Mouse (Mus musculus) spleen, adult 2 months (tissue): ENCODE measurements around the gene Btbd7.

ENCODE experiments used
- CTCF ChIP-seq: fragments of 200-500 bp; IDR thresholded peaks from 2 replicates; pipeline ENCODE4 v1.5.1; 2011; ENCODE audit warnings: mild to moderate bottlenecking, inconsistent platforms; ENCODE audit not compliant: insufficient read depth, insufficient read length, insufficient replicate concordance; ENCODE audit errors: extremely low read depth
- POLR2A ChIP-seq: fragments of 200-500 bp; IDR thresholded peaks from 2 replicates; pipeline ENCODE4 v1.6.1; 2011; ENCODE audit warnings: low read depth, low read length, inconsistent platforms

- TF ChIP-seq CTCF (no peak), POLR2A (no peak)
Measured at GRCm38 (mm10) chr12:102779452-102779851, 98.8 kb downstream of the Btbd7 start.
